ENCODE assay signal across 25 mouse cellular contexts in genomic region chr11:72426884-72427283, GRCm38 (mm10). TPM values are rescaled to one million over a fixed set of nuclear protein-coding genes. Genes with fewer than 3 reads are reported as not detected.
DNase-seq lines count a peak whose midpoint lies in the region; ATAC-seq and TF ChIP-seq lines count a peak whose summit lies in the region.
"Had no signal": no experiment of that assay in that cellular context is flagged by ENCODE, and none has a peak within 500 bp of the region (broad histone marks: within the 10 kb centered on the region; RNA-seq: fewer than 3 reads in every experiment).

No protein-coding gene starts in this region.

- H3K4me3 ChIP-seq in heart, postnatal 0 days (ENCODE audit: low read depth, low read length), result no peak overlapping the region
- H3K4me3 ChIP-seq in heart, embryonic 12.5 days, result no peak overlapping the region
- H3K4me3 ChIP-seq in liver, adult 2 months (ENCODE audit: insufficient read depth, low read depth, low read length), result no peak overlapping the region
- H3K4me3 ChIP-seq in liver, embryonic 11.5 days (ENCODE audit: low read depth, low read length), result no peak overlapping the region
- H3K4me3 ChIP-seq: embryonic facial prominence, embryonic 12.5 days; erythroblast, embryonic 14.5 days; forebrain, embryonic 13.5 days; limb, embryonic 12.5 days; midbrain, embryonic 13.5 days; myocyte had no signal

- H3K4me1 ChIP-seq in heart, postnatal 0 days (ENCODE audit: control insufficient read depth, insufficient read depth), result no peaks in the 10 kb centered on the region
- H3K4me1 ChIP-seq in heart, embryonic 12.5 days (replicated peaks), result 0 out of 2 replicates have a peak, but pooled peaks cover 2% of the 10 kb centered on the region
- no peaks in the 10 kb centered on the region for H3K4me1 ChIP-seq in liver, adult 2 months (ENCODE audit: control insufficient read depth, insufficient read depth, low read length)
- H3K4me1 ChIP-seq in liver, embryonic 11.5 days (replicated peaks; ENCODE audit: control insufficient read depth, insufficient read depth, low read length), result no peaks in the 10 kb centered on the region
- H3K4me1 ChIP-seq: embryonic facial prominence, embryonic 12.5 days; forebrain, embryonic 13.5 days; midbrain, embryonic 13.5 days had no signal

- no peaks in the 10 kb centered on the region for H3K36me3 ChIP-seq in heart, postnatal 0 days (replicated peaks; ENCODE audit: control insufficient read depth, insufficient read depth, low read length)
- no peaks in the 10 kb centered on the region for H3K36me3 ChIP-seq in heart, embryonic 12.5 days
- no peaks in the 10 kb centered on the region for H3K36me3 ChIP-seq in liver, adult 2 months (ENCODE audit: control insufficient read depth, insufficient read depth, low read length)
- no peaks in the 10 kb centered on the region for H3K36me3 ChIP-seq in liver, embryonic 11.5 days (ENCODE audit: control insufficient read depth, insufficient read depth, low read length)
- H3K36me3 ChIP-seq: embryonic facial prominence, embryonic 12.5 days; limb, embryonic 12.5 days; midbrain, embryonic 13.5 days had no signal

- DNase-seq in heart, postnatal 0 days (ENCODE audit: low spot score), result no peak
- DNase-seq in liver, adult 2 months (ENCODE audit: extremely low read depth, low read depth, low spot score), result no peak
- DNase-seq in liver, embryonic 11.5 days (ENCODE audit: low spot score), result no peak
- peak; percentile 24 for DNase-seq in 3T3-L1 (ENCODE audit: low read depth, low spot score)
- DNase-seq in A20 (ENCODE audit: low read depth, low spot score), result peak; percentile 30
- DNase-seq in thymus, postnatal 0 days (ENCODE audit: low spot score), result no peak
- DNase-seq: adrenal gland, adult 8-10 months; cerebellum, adult 9-10 months; kidney, adult 18-20 months; kidney, postnatal 36 days; lung, adult 18-20 months; thymus, adult 18-20 months had no signal

- no peak overlapping the region for H3K9ac ChIP-seq in heart, postnatal 0 days (replicated peaks; ENCODE audit: low read depth, low read length)
- no peak overlapping the region for H3K9ac ChIP-seq in heart, embryonic 12.5 days
- H3K9ac ChIP-seq in liver, adult 2 months (ENCODE audit: low read depth, low read length), result no peak overlapping the region
- H3K9ac ChIP-seq in liver, embryonic 11.5 days (ENCODE audit: low read depth, low read length), result no peak overlapping the region
- H3K9ac ChIP-seq: embryonic facial prominence, embryonic 12.5 days; forebrain, embryonic 13.5 days; hindbrain, embryonic 14.5 days; limb, embryonic 12.5 days; midbrain, embryonic 13.5 days had no signal

- no peak overlapping the region for H3K27ac ChIP-seq in heart, postnatal 0 days (ENCODE audit: low read depth)
- no peak overlapping the region for H3K27ac ChIP-seq in heart, embryonic 12.5 days (ENCODE audit: poor library complexity, severe bottlenecking)
- no peak overlapping the region for H3K27ac ChIP-seq in liver, adult 2 months (replicated peaks; ENCODE audit: insufficient read depth, low read depth, low read length)
- no peak overlapping the region for H3K27ac ChIP-seq in liver, embryonic 11.5 days (ENCODE audit: low read depth, low read length)
- H3K27ac ChIP-seq: embryonic facial prominence, embryonic 12.5 days; forebrain, embryonic 13.5 days; hindbrain, embryonic 14.5 days; limb, embryonic 12.5 days; midbrain, embryonic 13.5 days had no signal

- no peaks in the 10 kb centered on the region for H3K79me2 ChIP-seq in liver, adult 2 months (ENCODE audit: control insufficient read depth, insufficient read depth, low read length)

- no peak for TF ChIP-seq EP300 in heart, postnatal 0 days (IDR thresholded peaks at IDR 0.05; ENCODE audit: low read depth)

- TF ChIP-seq CTCF in heart, postnatal 0 days (IDR thresholded peaks at IDR 0.05; ENCODE audit: low read depth), result peak; percentile 44
- TF ChIP-seq CTCF in liver, adult 2 months (IDR thresholded peaks at IDR 0.05; ENCODE audit: low read depth, low read length), result peak; percentile 30; the same call in 1 of the 2 replicates

- no peak overlapping the region for H3K4me2 ChIP-seq in heart, postnatal 0 days (ENCODE audit: low read depth, low read length)
- H3K4me2 ChIP-seq in heart, embryonic 12.5 days, result no peak overlapping the region
- no peak overlapping the region for H3K4me2 ChIP-seq in liver, embryonic 11.5 days
- H3K4me2 ChIP-seq: embryonic facial prominence, embryonic 12.5 days; forebrain, embryonic 13.5 days; heart, embryonic 11.5 days; hindbrain, embryonic 14.5 days; limb, embryonic 12.5 days; midbrain, embryonic 13.5 days had no signal

- TF ChIP-seq POLR2A in liver, adult 2 months (IDR thresholded peaks at IDR 0.05; ENCODE audit: extremely low read depth, insufficient read depth, low read length), result no peak

- no peak for ATAC-seq in heart, postnatal 0 days (ENCODE audit: insufficient read depth, low read depth)
- no peak for ATAC-seq in heart, embryonic 12.5 days (ENCODE audit: insufficient number of reproducible peaks, low FRiP score)
- no peak for ATAC-seq in liver, embryonic 11.5 days (replicated peaks; ENCODE audit: low FRiP score)
- no peak for ATAC-seq in monocyte, adult 5-6 weeks (replicated peaks; ENCODE audit: insufficient number of reproducible peaks, low FRiP score, low TSS enrichment, poor library complexity, severe bottlenecking)
- ATAC-seq: forebrain, embryonic 13.5 days; midbrain, embryonic 13.5 days had no signal

- H3K27me3 ChIP-seq in heart, postnatal 0 days (ENCODE audit: control insufficient read depth, insufficient read depth, low read length), result no peaks in the 10 kb centered on the region
- H3K27me3 ChIP-seq in heart, embryonic 12.5 days (replicated peaks), result no peaks in the 10 kb centered on the region
- H3K27me3 ChIP-seq in liver, adult 2 months (ENCODE audit: control insufficient read depth, insufficient read depth, low read length), result no peaks in the 10 kb centered on the region
- no peaks in the 10 kb centered on the region; the same call in 1 of the 2 replicates for H3K27me3 ChIP-seq in liver, embryonic 11.5 days (replicated peaks; ENCODE audit: control insufficient read depth, insufficient read depth, low read length)
- H3K27me3 ChIP-seq: embryonic facial prominence, embryonic 12.5 days; limb, embryonic 12.5 days; midbrain, embryonic 13.5 days had no signal

- H3K9me3 ChIP-seq in heart, postnatal 0 days (replicated peaks; ENCODE audit: control insufficient read depth, low read length), result no peaks in the 10 kb centered on the region
- H3K9me3 ChIP-seq in heart, embryonic 12.5 days (replicated peaks), result no peaks in the 10 kb centered on the region
- no peaks in the 10 kb centered on the region for H3K9me3 ChIP-seq in liver, embryonic 11.5 days (ENCODE audit: control insufficient read depth, low read length)
- H3K9me3 ChIP-seq: embryonic facial prominence, embryonic 12.5 days; midbrain, embryonic 13.5 days had no signal

RNA-seq across cellular contexts. Expression of gene Ggt6, which starts 8.4 kb away (rescaled TPM):
- 5.3 TPM in 1 of 2 replicates, not detected in the other for total RNA-seq in heart, postnatal 0 days (2014; rRNA removed; ENCODE audit: low replicate concordance)
- polyA plus RNA-seq in heart, postnatal 0 days (2015; fragmentation: Nextera tagmentation; extraction: Ambion mirVana), result 0.05 TPM in 1 of 2 replicates, not detected in the other
- not detected in 2 replicates for polyA plus RNA-seq in heart, embryonic 12.5 days (2016; fragmentation: Nextera tagmentation; extraction: Ambion mirVana)
- 13.6 and 16.2 TPM in 2 replicates for total RNA-seq in liver, adult 2 months (2014; rRNA removed)
- polyA plus RNA-seq in liver, adult 2 months (2012; rRNA removed), result 33.7 and 44.3 TPM in 2 replicates
- not detected in 2 replicates for polyA plus RNA-seq in liver, embryonic 11.5 days (2014; fragmentation: Nextera tagmentation; extraction: Ambion mirVana)
- polyA plus RNA-seq in thymus, postnatal 0 days (2015; fragmentation: Nextera tagmentation; extraction: Ambion mirVana), result 1.0 and 1.1 TPM in 2 replicates
- not detected in 3 replicates for total RNA-seq in monocyte, adult 5-6 weeks (2017)
- total RNA-seq: layer of hippocampus, postnatal 10 days; megakaryocyte progenitor cell, adult 5-6 weeks had no signal
- polyA plus RNA-seq: erythroblast, embryonic 14.5 days; forebrain, embryonic 13.5 days; heart, embryonic 11.5 days; midbrain, embryonic 13.5 days; myocyte; neural tube, embryonic 14.5 days had no signal

RNA-seq across cellular contexts. Expression of gene Mybbp1a, which starts 14.3 kb away (rescaled TPM):
- 20.5 and 20.9 TPM in 2 replicates for total RNA-seq in heart, postnatal 0 days (2014; rRNA removed; ENCODE audit: low replicate concordance)
- 41.3 and 42.1 TPM in 2 replicates for polyA plus RNA-seq in heart, postnatal 0 days (2015; fragmentation: Nextera tagmentation; extraction: Ambion mirVana)
- polyA plus RNA-seq in heart, embryonic 12.5 days (2016; fragmentation: Nextera tagmentation; extraction: Ambion mirVana), result 99.5 and 106 TPM in 2 replicates
- total RNA-seq in liver, adult 2 months (2014; rRNA removed), result 13.7 and 18.8 TPM in 2 replicates
- polyA plus RNA-seq in liver, adult 2 months (2012; rRNA removed), result 14.8 and 21.6 TPM in 2 replicates
- 263 and 272 TPM in 2 replicates for polyA plus RNA-seq in liver, embryonic 11.5 days (2014; fragmentation: Nextera tagmentation; extraction: Ambion mirVana)
- polyA plus RNA-seq in thymus, postnatal 0 days (2015; fragmentation: Nextera tagmentation; extraction: Ambion mirVana), result 124 and 128 TPM in 2 replicates
- total RNA-seq in monocyte, adult 5-6 weeks (2017), result 37.5 to 39.9 TPM (median 37.7 TPM) in 3 replicates

RNA-seq across cellular contexts. Expression of gene Smtnl2, which starts 15.4 kb away (rescaled TPM):
- total RNA-seq in heart, postnatal 0 days (2014; rRNA removed; ENCODE audit: low replicate concordance), result 88.5 and 93.0 TPM in 2 replicates
- 72.9 and 79.2 TPM in 2 replicates for polyA plus RNA-seq in heart, postnatal 0 days (2015; fragmentation: Nextera tagmentation; extraction: Ambion mirVana)
- 191 and 194 TPM in 2 replicates for polyA plus RNA-seq in heart, embryonic 12.5 days (2016; fragmentation: Nextera tagmentation; extraction: Ambion mirVana)
- 0.47 and 0.55 TPM in 2 replicates for total RNA-seq in liver, adult 2 months (2014; rRNA removed)
- 0.43 and 0.93 TPM in 2 replicates for polyA plus RNA-seq in liver, adult 2 months (2012; rRNA removed)
- polyA plus RNA-seq in liver, embryonic 11.5 days (2014; fragmentation: Nextera tagmentation; extraction: Ambion mirVana), result 22.9 and 24.8 TPM in 2 replicates
- polyA plus RNA-seq in thymus, postnatal 0 days (2015; fragmentation: Nextera tagmentation; extraction: Ambion mirVana), result 3.3 and 4.1 TPM in 2 replicates
- not detected in 3 replicates for total RNA-seq in monocyte, adult 5-6 weeks (2017)
- total RNA-seq: megakaryocyte progenitor cell, adult 5-6 weeks had no signal
- polyA plus RNA-seq: erythroblast, embryonic 14.5 days had no signal

Comparison
In these comparisons a context has a peak if more than half of its experiments do, and no peak if none do; other contexts are left out.
1. RNA of gene Ggt6, which starts 8.4 kb away (polyA plus RNA-seq): 33.7 to 44.3 TPM in liver, adult 2 months; 1.0 to 1.1 TPM in thymus, postnatal 0 days, 0.05 TPM in heart, postnatal 0 days, not detected in heart, embryonic 12.5 days and not detected in liver, embryonic 11.5 days; every median in the first group is over 10 times any median in the second.
2. DNase-seq: peak in 3T3-L1 (single experiment) and A20 (single experiment); none in heart, postnatal 0 days (single experiment), liver, adult 2 months (single experiment), liver, embryonic 11.5 days (single experiment) and thymus, postnatal 0 days (single experiment).